Mouse (Mus musculus): ENCODE measurements at regions not wholly inside any gene's neighbourhood (a gene's known extent, or its start where the extent isn't known, plus 50 kb on each side); places are given as distances from the start of the nearest gene placed in this dataset.

GRCm38 (mm10) chr3:143542811-143543210, 661.0 kb upstream of the Pkn2 start:
- TF ChIP-seq CTCF (IDR thresholded peaks at IDR 0.05; ENCODE audit: low read depth), result no peak
- TF ChIP-seq EP300 (IDR thresholded peaks at IDR 0.05; ENCODE audit: low read depth), result no peak

Measured in liver, postnatal 0 days (tissue).